Mouse (Mus musculus) embryonic facial prominence, embryonic 14.5 days (tissue): ENCODE measurements at regions not wholly inside any gene's neighbourhood (a gene's known extent, or its start where the extent isn't known, plus 50 kb on each side); places are given as distances from the start of the nearest gene placed in this dataset.

Source experiments
- ATAC-seq: fragments of 200-750 bp; cut with Nextera tagmentation; 2 replicates; pipeline ENCODE4 v1.8.0; 2017; ENCODE audit warnings: low read depth, moderate number of reproducible peaks, moderate TSS enrichment
- DNase-seq: peaks from one replicate; pipeline ENCODE4 v3.0.0-alpha.2; 2015; ENCODE audit warnings: low spot score
- H3K27ac ChIP-seq: fragments of 300-500 bp; sonication (generic); replicated peaks from 2 replicates; pipeline ENCODE4 v1.5.1; 2014; ENCODE audit warnings: low read depth, mild to moderate bottlenecking, low read length, moderate library complexity
- H3K27me3 ChIP-seq: fragments of 300-500 bp; sonication (generic); replicated peaks from 2 replicates; pipeline ENCODE4 v1.6.1; 2014; ENCODE audit warnings: low read length; ENCODE audit not compliant: control insufficient read depth, insufficient read depth
- H3K36me3 ChIP-seq: fragments of 300-500 bp; sonication (generic); 2 replicates; pipeline ENCODE4 v1.6.1; 2014; ENCODE audit warnings: low read length, mixed read lengths; ENCODE audit not compliant: control insufficient read depth, insufficient read depth
- H3K4me1 ChIP-seq: fragments of 300-500 bp; sonication (generic); 2 replicates; pipeline ENCODE4 v1.6.1; 2014; ENCODE audit warnings: antibody characterized with exemption, low read length; ENCODE audit not compliant: control insufficient read depth, insufficient read depth
- H3K4me2 ChIP-seq: fragments of 300-500 bp; sonication (generic); 2 replicates; pipeline ENCODE4 v1.6.1; 2014; ENCODE audit warnings: low read depth, mild to moderate bottlenecking, low read length, moderate library complexity, mixed read lengths
- H3K4me3 ChIP-seq: fragments of 300-500 bp; sonication (generic); 2 replicates; pipeline ENCODE4 v1.5.1; 2014; ENCODE audit warnings: low read depth, mild to moderate bottlenecking, low read length
- H3K9ac ChIP-seq: fragments of 300-500 bp; sonication (generic); 2 replicates; pipeline ENCODE4 v1.6.1; 2014; ENCODE audit warnings: low read depth, mild to moderate bottlenecking, low read length, moderate library complexity, mixed read lengths
- H3K9me3 ChIP-seq: fragments of 300-500 bp; sonication (generic); 2 replicates; pipeline ENCODE4 v1.6.1; 2016; ENCODE audit warnings: low read length; ENCODE audit not compliant: control insufficient read depth
- WGBS: fragments of 180-500 bp; shearing (Covaris S2); extraction: QIAGEN DNeasy Blood & Tissue Kit; methylation state at CpG from one replicate; pipeline ENCODE4 v1.1.7; 2014; 5-methylcytosine and 5-hydroxymethylcytosine counted together

DNA sequence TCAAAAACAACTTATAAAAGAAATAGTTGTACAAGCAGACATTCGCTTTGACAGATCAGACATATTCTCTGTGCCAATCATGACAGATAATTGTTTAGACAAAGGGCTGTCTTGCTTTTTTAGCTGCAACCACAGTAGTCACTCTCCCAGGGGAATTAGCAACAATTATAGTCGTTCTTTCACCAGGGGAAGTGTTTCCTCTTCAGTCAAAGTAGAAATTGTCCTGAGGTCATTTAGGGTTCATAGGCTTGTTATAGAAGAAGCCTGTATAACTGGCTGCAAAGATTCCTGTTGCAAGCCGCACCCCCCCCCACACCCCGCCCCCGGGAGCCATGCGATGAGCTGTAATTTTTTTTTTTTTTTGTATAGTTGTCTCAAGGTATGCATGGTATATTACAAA is 68.2 kb upstream of the Ptger4 start:
- no peak for ATAC-seq
- H3K4me3 ChIP-seq: no peak overlapping the region
- no peaks in the 10 kb centered on the region for H3K36me3 ChIP-seq
- no peak overlapping the region for H3K4me2 ChIP-seq
- peak; percentile 59 for DNase-seq
- no peaks in the 10 kb centered on the region for H3K27me3 ChIP-seq
- H3K9ac ChIP-seq: no peak overlapping the region
- H3K9me3 ChIP-seq: no peaks in the 10 kb centered on the region
- H3K4me1 ChIP-seq: peaks cover 3% of the 10 kb centered on the region; the same call in 1 of the 2 replicates
- 41% methylated on average over 6 of the region's 6 CpGs for WGBS
- no peak overlapping the region for H3K27ac ChIP-seq

DNA sequence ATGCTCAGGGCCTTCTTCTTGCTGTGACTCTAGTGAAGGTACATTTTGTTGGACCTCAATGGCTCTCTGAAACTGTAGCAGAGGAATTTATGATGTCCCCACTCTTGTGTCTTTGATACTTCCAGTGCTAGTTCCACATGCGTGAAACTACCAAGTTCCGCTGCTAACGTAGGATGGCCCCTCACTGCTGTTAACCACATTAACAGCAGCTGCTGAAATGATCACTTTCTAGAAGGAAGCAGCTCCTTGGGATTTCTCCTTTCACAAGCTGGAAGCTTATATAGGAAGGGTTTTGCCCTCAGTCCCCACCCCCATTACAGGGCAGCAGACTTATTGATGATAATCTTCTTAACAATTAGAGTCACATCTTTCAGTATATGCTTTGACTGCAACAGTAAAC is 66.0 kb upstream of the Ptger4 start:
- DNase-seq (no peak), ATAC-seq (no peak)
- Histone ChIP-seq H3K9ac (no peak overlapping the region), H3K4me2 (no peak overlapping the region), H3K9me3 (no peaks in the 10 kb centered on the region), H3K4me1 (peaks cover 3% of the 10 kb centered on the region; the same call in 1 of the 2 replicates), H3K27ac (no peak overlapping the region), H3K4me3 (no peak overlapping the region), H3K27me3 (no peaks in the 10 kb centered on the region), H3K36me3 (no peaks in the 10 kb centered on the region)
- 88% methylated on average over 3 of the region's 3 CpGs for WGBS

DNA sequence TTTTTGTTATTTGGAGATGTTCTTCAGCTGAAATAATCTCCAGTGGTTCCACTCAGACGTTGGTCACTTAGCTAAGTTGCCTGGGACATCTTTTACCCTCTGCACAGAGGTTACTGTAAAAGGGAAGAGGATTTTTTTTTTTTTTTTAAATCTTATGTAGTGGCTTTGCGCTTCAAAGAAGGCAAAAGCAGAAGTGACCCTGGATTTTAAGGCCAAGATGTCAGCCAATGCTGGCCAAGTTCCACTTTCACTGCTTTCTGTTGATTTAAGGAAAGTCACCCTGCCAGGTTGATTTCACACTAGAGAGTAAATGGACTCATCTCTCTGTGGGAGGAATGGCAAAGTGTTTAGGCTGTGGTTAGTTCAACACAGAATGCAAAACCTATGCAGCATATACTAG is 58.4 kb upstream of the Ptger4 start:
- Histone ChIP-seq H3K36me3 (no peaks in the 10 kb centered on the region), H3K4me3 (no peak overlapping the region), H3K9me3 (no peaks in the 10 kb centered on the region), H3K4me1 (no peaks in the 10 kb centered on the region), H3K27me3 (no peaks in the 10 kb centered on the region), H3K27ac (no peak overlapping the region), H3K9ac (no peak overlapping the region), H3K4me2 (no peak overlapping the region)
- ATAC-seq (no peak), DNase-seq (no peak)
- 75% methylated on average over 2 of the region's 2 CpGs for WGBS

DNA sequence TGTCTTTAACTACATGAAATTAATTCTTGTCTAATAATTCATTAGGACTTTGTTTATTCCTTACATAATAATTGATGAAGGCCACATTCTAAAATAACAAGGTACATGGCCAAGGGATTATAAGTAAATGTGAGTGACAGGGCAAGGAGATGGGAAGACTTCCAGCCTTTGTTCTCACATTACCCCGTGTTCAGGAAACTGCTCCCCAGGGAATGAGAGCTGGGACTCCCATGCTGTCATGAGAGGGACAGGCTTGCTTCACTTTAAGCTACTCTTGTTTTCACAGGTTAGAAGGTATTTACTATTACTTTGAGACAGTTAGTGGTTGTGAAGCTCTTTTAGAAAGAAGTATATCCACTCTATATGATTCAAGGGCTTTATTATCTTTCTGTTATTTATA is 55.8 kb upstream of the Ptger4 start:
- no peak overlapping the region for H3K4me2 ChIP-seq
- H3K4me3 ChIP-seq: no peak overlapping the region
- ATAC-seq: no peak; the same call in 1 of the 2 replicates
- no peaks in the 10 kb centered on the region for H3K4me1 ChIP-seq
- no peaks in the 10 kb centered on the region for H3K9me3 ChIP-seq
- H3K27ac ChIP-seq: no peak overlapping the region
- no peak overlapping the region for H3K9ac ChIP-seq
- no peak for DNase-seq
- H3K36me3 ChIP-seq: no peaks in the 10 kb centered on the region
- WGBS: 15% methylated on average over 1 of the region's 1 CpGs
- H3K27me3 ChIP-seq: no peaks in the 10 kb centered on the region

DNA sequence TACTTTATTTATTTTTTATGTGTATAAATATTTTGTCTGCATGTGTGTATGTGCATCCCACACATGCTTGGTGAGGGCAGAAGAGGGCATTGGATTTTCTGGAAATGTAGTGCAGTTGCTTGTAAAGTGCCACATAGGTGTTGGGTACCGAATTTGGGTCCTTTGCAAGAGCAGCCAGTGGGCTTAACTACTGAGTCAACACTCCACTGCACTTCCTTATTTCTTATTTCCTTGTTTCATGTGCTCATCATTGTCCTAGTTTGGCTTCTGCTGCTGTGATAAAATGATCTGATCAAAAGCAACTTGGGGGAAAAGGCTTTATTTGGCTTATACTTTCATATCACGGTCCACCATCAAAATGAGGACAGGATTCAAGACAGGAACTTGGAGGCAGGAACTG is 53.0 kb upstream of the Ptger4 start:
- no peak overlapping the region for H3K27ac ChIP-seq
- 83% methylated on average over 2 of the region's 2 CpGs for WGBS
- no peaks in the 10 kb centered on the region for H3K36me3 ChIP-seq
- H3K4me2 ChIP-seq: no peak overlapping the region
- H3K9me3 ChIP-seq: no peaks in the 10 kb centered on the region
- no peak for DNase-seq
- H3K9ac ChIP-seq: no peak overlapping the region
- no peaks in the 10 kb centered on the region for H3K4me1 ChIP-seq
- ATAC-seq: no peak
- no peaks in the 10 kb centered on the region for H3K27me3 ChIP-seq
- H3K4me3 ChIP-seq: no peak overlapping the region
